ENCODE assay signal across 11 mouse cellular contexts in the genomic region with DNA sequence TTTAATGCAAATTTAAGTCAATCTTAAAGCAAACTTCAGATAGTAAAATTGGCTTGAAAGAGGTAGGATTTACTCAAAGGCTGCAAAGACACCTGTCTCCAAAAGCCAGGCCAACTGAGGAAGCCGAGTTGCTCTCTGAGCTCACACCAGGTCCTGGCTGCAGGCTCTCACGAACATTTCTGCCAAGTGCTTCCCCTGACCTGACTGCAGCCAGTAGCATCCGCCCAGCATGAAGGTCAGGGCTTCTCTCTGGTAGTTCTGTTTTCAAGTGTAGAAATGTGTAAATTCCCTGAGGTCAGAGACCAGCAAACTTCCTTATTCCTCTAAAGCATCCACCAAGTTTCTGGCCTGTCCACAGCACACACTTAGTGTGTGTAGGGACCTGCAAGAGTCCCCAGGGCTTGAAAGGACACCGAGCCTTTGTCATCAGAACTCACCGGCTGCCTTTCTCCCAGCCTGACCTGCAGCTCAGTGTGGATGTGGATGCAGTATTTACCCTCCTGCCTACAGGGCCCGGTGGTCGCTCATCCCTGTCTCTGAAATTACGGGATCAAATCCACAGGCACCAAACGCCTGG. TPM values are rescaled to one million over a fixed set of nuclear protein-coding genes. Genes with fewer than 3 reads are reported as not detected.
DNase-seq lines count a peak whose midpoint lies in the region; ATAC-seq and TF ChIP-seq lines count a peak whose summit lies in the region.
"Had no signal": no experiment of that assay in that cellular context is flagged by ENCODE, and none has a peak within 500 bp of the region (broad histone marks: within the 10 kb centered on the region; RNA-seq: fewer than 3 reads in every experiment).

No protein-coding gene starts in this region.

- H3K36me3 ChIP-seq in hindbrain, embryonic 10.5 days = peaks cover 8% of the 10 kb centered on the region; the same call in 1 of the 2 replicates
- H3K36me3 ChIP-seq in hindbrain, embryonic 13.5 days = no peaks in the 10 kb centered on the region
- H3K36me3 ChIP-seq in ES-E14 (ENCODE audit: control insufficient read depth, insufficient read depth, low read length, poor library complexity, severe bottlenecking) = no peaks in the 10 kb centered on the region; the same call in 1 of the 2 replicates
- H3K36me3 ChIP-seq in heart, embryonic 16.5 days (ENCODE audit: control insufficient read depth, insufficient read depth) = no peaks in the 10 kb centered on the region
- H3K36me3 ChIP-seq: lung, embryonic 15.5 days; neural tube, embryonic 12.5 days had no signal

- intact Hi-C loops in left cerebral cortex, postnatal 10 days (cut with DNase I) = no loop called here

- WGBS in hindbrain, embryonic 10.5 days = 47% methylated on average over 9 of the region's 9 CpGs
- 47% methylated on average over 9 of the region's 9 CpGs for WGBS in hindbrain, embryonic 13.5 days
- WGBS in cerebellum, adult 2 months = 33% methylated on average over 9 of the region's 9 CpGs
- WGBS in heart, embryonic 16.5 days = 66% methylated on average over 9 of the region's 9 CpGs

- H3K4me2 ChIP-seq in hindbrain, embryonic 13.5 days = no peak overlapping the region
- H3K4me2 ChIP-seq in heart, embryonic 16.5 days (ENCODE audit: low read depth, low read length) = no peak overlapping the region
- H3K4me2 ChIP-seq: lung, embryonic 15.5 days; neural tube, embryonic 12.5 days had no signal

- H3K4me1 ChIP-seq in hindbrain, embryonic 10.5 days (replicated peaks) = peaks cover 69% of the 10 kb centered on the region
- peaks cover 71% of the 10 kb centered on the region for H3K4me1 ChIP-seq in hindbrain, embryonic 13.5 days (replicated peaks)
- peaks cover 15 to 42% of the 10 kb centered on the region in 2 experiments for H3K4me1 ChIP-seq in ES-E14 (ENCODE audit: control insufficient read depth in 2 of 2, insufficient read depth in 2 of 2, low read length in 2 of 2, poor library complexity in 1 of 2)
- H3K4me1 ChIP-seq in cerebellum, adult 2 months (ENCODE audit: control insufficient read depth, insufficient read depth, low read length) = peaks cover 26% of the 10 kb centered on the region
- peaks cover 58% of the 10 kb centered on the region for H3K4me1 ChIP-seq in heart, embryonic 16.5 days (ENCODE audit: control insufficient read depth, insufficient read depth, low read length)

- no peaks in the 10 kb centered on the region for H3K27me3 ChIP-seq in hindbrain, embryonic 10.5 days (ENCODE audit: insufficient read depth, poor library complexity, severe bottlenecking)
- H3K27me3 ChIP-seq in hindbrain, embryonic 13.5 days = no peaks in the 10 kb centered on the region
- H3K27me3 ChIP-seq in cerebellum, adult 2 months (ENCODE audit: control insufficient read depth, insufficient read depth, low read length) = no peaks in the 10 kb centered on the region
- H3K27me3 ChIP-seq in heart, embryonic 16.5 days (ENCODE audit: control insufficient read depth, insufficient read depth, low read length) = no peaks in the 10 kb centered on the region
- H3K27me3 ChIP-seq: lung, embryonic 15.5 days; neural tube, embryonic 12.5 days had no signal

- TF ChIP-seq CTCF in cerebellum, adult 2 months (IDR thresholded peaks at IDR 0.05; ENCODE audit: borderline replicate concordance, insufficient read depth, low read depth, low read length) = no peak

- in situ Hi-C loops in ES-E14 (cut with MboI; ENCODE audit: low sequenced_read_pairs in 2 of 2, unreplicated experiment in 2 of 2) = no loop called here

- no peak for ATAC-seq in hindbrain, embryonic 13.5 days (ENCODE audit: low FRiP score)
- no peak for ATAC-seq in heart, embryonic 16.5 days (replicated peaks; ENCODE audit: extremely low read depth, insufficient read depth, low FRiP score)
- ATAC-seq: intestine, postnatal 0 days had no signal

- DNase-seq in hindbrain, embryonic 10.5 days (ENCODE audit: low spot score) = no peak
- no peak for DNase-seq in ES-E14 (ENCODE audit: low read depth, low spot score)
- peak; percentile 37 to 64 for DNase-seq in cerebellum, adult 2 months
- DNase-seq in left cerebral cortex, postnatal 10 days (ENCODE audit: extremely low spot score in 1 of 2, low spot score in 2 of 2) = no peak
- no peak for DNase-seq in yolk sac, embryonic 10.5 days (ENCODE audit: low spot score)

- H3K9ac ChIP-seq in hindbrain, embryonic 13.5 days = no peak overlapping the region
- H3K9ac ChIP-seq in ES-E14 (ENCODE audit: insufficient read depth, low read depth, low read length, poor library complexity, severe bottlenecking) = no peak overlapping the region
- H3K9ac ChIP-seq in heart, embryonic 16.5 days (ENCODE audit: low read length) = peak overlapping the region; percentile 24; the same call in 1 of the 2 replicates
- H3K9ac ChIP-seq: lung, embryonic 15.5 days; neural tube, embryonic 12.5 days had no signal

- no peak for TF ChIP-seq POLR2A in cerebellum, adult 2 months (IDR thresholded peaks at IDR 0.05; ENCODE audit: borderline replicate concordance, insufficient read depth, low read length)

- peak overlapping the region; percentile 50 for H3K27ac ChIP-seq in hindbrain, embryonic 10.5 days
- no peak overlapping the region for H3K27ac ChIP-seq in hindbrain, embryonic 13.5 days
- H3K27ac ChIP-seq in ES-E14 (ENCODE audit: insufficient read depth, low read depth, low read length, poor library complexity, severe bottlenecking) = peak overlapping the region; percentile 0; the same call in 1 of the 2 replicates
- H3K27ac ChIP-seq in cerebellum, adult 2 months (ENCODE audit: insufficient read depth, low read length) = no peak overlapping the region
- H3K27ac ChIP-seq in heart, embryonic 16.5 days (ENCODE audit: low read length) = peak overlapping the region; percentile 78
- H3K27ac ChIP-seq: lung, embryonic 15.5 days; neural tube, embryonic 12.5 days had no signal

- H3K9me3 ChIP-seq in hindbrain, embryonic 10.5 days = no peaks in the 10 kb centered on the region
- H3K9me3 ChIP-seq in hindbrain, embryonic 13.5 days = no peaks in the 10 kb centered on the region
- H3K9me3 ChIP-seq in ES-E14 (ENCODE audit: control insufficient read depth, insufficient read depth, low read depth, low read length) = no peaks in the 10 kb centered on the region
- H3K9me3 ChIP-seq in heart, embryonic 16.5 days (replicated peaks; ENCODE audit: control insufficient read depth, low read length) = no peaks in the 10 kb centered on the region
- H3K9me3 ChIP-seq: lung, embryonic 15.5 days; neural tube, embryonic 12.5 days had no signal

- no peak overlapping the region for H3K4me3 ChIP-seq in hindbrain, embryonic 10.5 days
- H3K4me3 ChIP-seq in hindbrain, embryonic 13.5 days = no peak overlapping the region
- H3K4me3 ChIP-seq in ES-E14 (ENCODE audit: insufficient read depth in 1 of 2, low read depth in 1 of 2, low read length in 2 of 2, poor library complexity in 1 of 2, severe bottlenecking in 1 of 2) = no peak overlapping the region
- H3K4me3 ChIP-seq in cerebellum, adult 2 months (replicated peaks; ENCODE audit: insufficient read depth, low read depth, low read length) = no peak overlapping the region
- no peak overlapping the region for H3K4me3 ChIP-seq in heart, embryonic 16.5 days (ENCODE audit: low read length)
- H3K4me3 ChIP-seq: erythroblast, embryonic 14.5 days; lung, embryonic 15.5 days; neural tube, embryonic 12.5 days had no signal

TF ChIP-seq in ES-E14, 5 proteins besides CTCF, POLR2A, EP300 and RAD21:
- TF ChIP-seq ZC3H11A (IDR thresholded peaks at IDR 0.05; ENCODE audit: borderline replicate concordance, low read depth, low read length) = no peak
- TF ChIP-seq CHD2 (IDR thresholded peaks at IDR 0.05; ENCODE audit: low read depth, low read length) = no peak
- TF ChIP-seq ZNF384 (IDR thresholded peaks at IDR 0.05; ENCODE audit: low read depth, low read length) = no peak
- no peak for TF ChIP-seq HCFC1 (IDR thresholded peaks at IDR 0.05; ENCODE audit: borderline replicate concordance, insufficient read depth, low read length)
- TF ChIP-seq MAFK (IDR thresholded peaks at IDR 0.05; ENCODE audit: insufficient read depth, low read depth, low read length) = no peak

RNA-seq across cellular contexts. Expression of gene Tmem131l, which starts 44.6 kb away (rescaled TPM):
- 70.2 and 70.8 TPM in 2 replicates for polyA plus RNA-seq in hindbrain, embryonic 10.5 days (2016; fragmentation: Nextera tagmentation; extraction: Ambion mirVana)
- 66.6 and 75.8 TPM in 2 replicates for polyA plus RNA-seq in hindbrain, embryonic 13.5 days (2015; fragmentation: Nextera tagmentation; extraction: Ambion mirVana)
- total RNA-seq in ES-E14 (2012; rRNA removed) = 31.5 and 49.3 TPM in 2 replicates
- polyA plus RNA-seq in cerebellum, adult 2 months (2012; rRNA removed) = 9.2 and 9.7 TPM in 2 replicates
- polyA plus RNA-seq in heart, embryonic 16.5 days (2015; fragmentation: Nextera tagmentation; extraction: Ambion mirVana) = 35.5 and 47.8 TPM in 2 replicates
- 10 to 100 TPM; 34.6 to 40.3 TPM for total RNA-seq in left cerebral cortex, postnatal 10 days (2021)

Comparison
In these comparisons a context has a peak if more than half of its experiments do, and no peak if none do; other contexts are left out.
1. H3K27ac ChIP-seq: peak in hindbrain, embryonic 10.5 days (single experiment), ES-E14 (single experiment) and heart, embryonic 16.5 days (single experiment); none in hindbrain, embryonic 13.5 days (single experiment) and cerebellum, adult 2 months (single experiment).
2. DNase-seq: peak in cerebellum, adult 2 months (2 of 2); none in hindbrain, embryonic 10.5 days (single experiment), ES-E14 (single experiment), left cerebral cortex, postnatal 10 days (0 of 2) and yolk sac, embryonic 10.5 days (single experiment).